Mouse (Mus musculus): ENCODE results near the gene Hnrnpl.

Gene Hnrnpl

GRCm38 (mm10) chr7:28790066-28790806 lies 18.1 kb upstream of the Hnrnpl start:
- DNase-seq (ENCODE audit: low spot score): no peak

DNA sequence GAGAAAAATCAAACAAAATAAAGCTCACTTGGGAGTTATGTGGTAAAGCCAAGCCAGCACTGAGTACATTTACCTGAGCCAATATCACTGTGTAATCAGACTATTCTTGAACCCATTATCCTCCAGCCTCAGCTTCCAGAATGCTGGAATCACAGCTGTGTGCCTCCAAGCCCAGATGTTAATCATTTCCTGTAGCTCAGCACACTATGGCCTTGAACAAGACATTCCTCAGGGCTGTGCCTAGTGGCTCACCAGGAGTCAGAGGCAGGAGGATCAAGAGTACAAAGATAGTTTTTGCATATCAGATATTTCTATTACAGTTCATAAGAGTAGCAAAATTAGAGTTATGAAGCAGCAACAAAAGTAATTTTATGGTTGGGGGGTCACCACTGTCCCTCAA lies 16.6 kb upstream of the Hnrnpl start:
- no peak for DNase-seq (ENCODE audit: low spot score)

DNA sequence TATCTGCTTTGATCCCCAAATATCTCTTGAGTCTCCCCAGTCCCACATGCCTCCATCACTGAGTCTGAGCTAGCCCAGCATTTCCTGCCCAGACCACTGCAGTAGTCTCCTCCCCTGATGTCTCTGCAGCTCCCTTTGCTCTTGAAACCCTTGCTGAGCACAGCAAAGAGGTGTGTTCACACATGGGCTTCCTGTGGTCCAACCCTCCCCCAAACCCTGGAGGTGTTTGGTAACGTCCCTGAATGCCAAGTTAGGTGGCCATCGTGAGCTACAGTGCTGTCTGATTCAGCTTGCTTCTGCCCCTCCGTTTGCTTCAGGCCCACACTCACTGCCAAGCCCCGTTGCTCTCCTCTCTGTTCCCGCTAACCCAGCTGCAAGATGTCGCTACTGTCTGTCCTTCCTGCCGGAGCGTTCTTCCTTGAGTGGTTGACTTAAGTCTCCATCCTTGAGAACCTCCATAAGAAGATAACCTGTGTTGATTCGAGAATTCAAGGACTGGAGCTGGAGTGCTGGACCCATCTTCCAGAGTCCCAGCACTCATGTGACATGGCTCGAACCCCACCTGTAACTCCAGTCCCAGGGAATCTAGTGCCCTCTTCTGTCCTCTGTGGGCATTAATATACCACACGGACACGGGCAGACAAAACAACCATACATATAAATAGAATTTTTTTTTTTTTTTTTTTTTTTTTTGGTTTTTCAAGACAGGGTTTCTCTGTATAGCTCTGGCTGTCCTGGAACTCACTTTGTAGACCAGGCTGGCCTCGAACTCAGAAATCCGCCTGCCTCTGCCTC lies 15.8 kb upstream of the Hnrnpl start:
- DNase-seq (ENCODE audit: low spot score): no peak

DNA sequence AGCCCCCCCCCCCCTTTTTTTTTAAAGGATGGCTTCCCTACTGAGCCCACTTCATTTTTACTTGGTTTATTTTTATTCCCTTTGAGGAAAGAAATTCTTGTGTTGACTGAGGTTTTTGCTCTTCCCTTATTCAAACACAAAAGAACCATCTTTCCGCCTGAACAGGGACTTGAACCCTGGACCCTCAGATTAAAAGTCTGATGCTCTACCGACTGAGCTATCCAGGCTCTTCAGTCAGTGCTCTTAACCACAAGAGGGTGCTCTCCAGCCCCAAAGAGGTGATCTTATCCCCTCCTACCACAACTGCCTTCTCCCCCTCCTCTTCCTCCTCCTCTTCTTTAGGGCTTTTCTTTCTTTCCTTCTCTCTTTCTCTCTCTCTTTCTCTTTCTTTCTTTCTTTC lies 14.5 kb upstream of the Hnrnpl start:
- peak; percentile 58 for DNase-seq (ENCODE audit: low spot score)

GRCm38 (mm10) chr7:28794496-28794895 lies 13.8 kb upstream of the Hnrnpl start:
- DNase-seq (ENCODE audit: low spot score): no peak

DNA sequence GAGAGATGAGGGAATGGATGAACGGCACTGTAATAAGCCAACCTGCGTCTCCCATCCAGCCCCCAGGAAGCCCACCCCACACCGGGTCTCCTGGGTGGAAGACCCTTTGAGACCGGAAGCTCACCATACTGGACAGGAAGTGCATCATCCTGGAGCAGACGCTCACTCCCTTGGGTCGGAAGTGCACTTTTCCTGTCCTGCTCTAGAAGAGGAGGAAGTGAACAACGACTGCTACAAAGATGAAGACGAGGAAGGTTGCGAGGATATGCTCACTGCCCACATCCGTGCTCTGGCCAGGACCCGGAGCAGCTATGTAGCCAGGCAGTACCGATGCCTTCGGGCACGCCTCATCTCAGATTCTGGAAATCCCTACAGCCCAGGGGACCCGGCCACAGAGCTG lies 12.5 kb upstream of the Hnrnpl start:
- no peak for DNase-seq (ENCODE audit: low spot score)

GRCm38 (mm10) chr7:28796562-28796975 lies 11.8 kb upstream of the Hnrnpl start:
- DNase-seq (ENCODE audit: low spot score): peak; percentile 89

- DNase-seq (ENCODE audit: low spot score): no peak
These were observed 8.3 kb upstream of the Hnrnpl start for GRCm38 (mm10) chr7:28799994-28800393.

- DNase-seq (ENCODE audit: low spot score): no peak
These were observed 6.9 kb upstream of the Hnrnpl start for GRCm38 (mm10) chr7:28801451-28801850.

- peak; percentile 87 for DNase-seq (ENCODE audit: low spot score)
These were observed 6.3 kb upstream of the Hnrnpl start for GRCm38 (mm10) chr7:28801901-28802670.

DNA sequence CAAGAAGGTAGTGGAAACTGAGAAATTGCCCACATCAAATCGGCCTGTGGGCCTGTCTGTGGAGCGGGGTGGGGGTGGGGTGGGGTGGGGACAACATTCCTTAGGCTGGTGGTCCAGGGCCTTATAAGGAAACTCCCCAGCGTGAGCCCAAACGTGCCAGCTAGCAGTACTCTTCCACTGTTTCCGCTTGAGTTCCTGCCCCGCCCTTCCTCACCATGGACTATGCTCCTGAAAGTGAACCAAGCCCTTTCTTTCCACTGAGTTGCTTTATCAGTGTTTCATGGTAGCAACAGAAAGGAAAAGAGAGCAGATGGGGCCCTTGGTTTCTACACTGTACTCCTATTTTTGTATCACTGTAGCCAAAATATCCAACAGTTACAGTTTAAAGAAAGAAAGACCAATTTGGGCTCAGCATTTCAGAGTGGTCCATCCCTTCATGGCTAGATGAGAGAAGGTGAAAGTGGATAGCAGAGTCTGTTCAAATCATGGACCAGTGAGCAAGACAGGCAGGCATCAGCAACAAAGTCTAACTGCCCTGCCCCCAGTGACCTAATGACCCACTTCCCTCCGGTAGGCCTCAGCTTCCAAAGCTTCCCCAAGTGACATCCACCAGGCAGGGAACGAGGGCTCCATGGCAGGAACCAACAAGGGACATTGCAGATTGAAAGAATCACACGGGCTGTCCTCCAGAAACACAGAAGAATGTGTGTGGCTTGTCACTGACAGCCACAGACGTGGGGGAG lies 5.3 kb upstream of the Hnrnpl start:
- DNase-seq (ENCODE audit: low spot score): peak; percentile 80

GRCm38 (mm10) chr7:28803756-28804155 lies 4.6 kb upstream of the Hnrnpl start:
- DNase-seq (ENCODE audit: low spot score): no peak

DNA sequence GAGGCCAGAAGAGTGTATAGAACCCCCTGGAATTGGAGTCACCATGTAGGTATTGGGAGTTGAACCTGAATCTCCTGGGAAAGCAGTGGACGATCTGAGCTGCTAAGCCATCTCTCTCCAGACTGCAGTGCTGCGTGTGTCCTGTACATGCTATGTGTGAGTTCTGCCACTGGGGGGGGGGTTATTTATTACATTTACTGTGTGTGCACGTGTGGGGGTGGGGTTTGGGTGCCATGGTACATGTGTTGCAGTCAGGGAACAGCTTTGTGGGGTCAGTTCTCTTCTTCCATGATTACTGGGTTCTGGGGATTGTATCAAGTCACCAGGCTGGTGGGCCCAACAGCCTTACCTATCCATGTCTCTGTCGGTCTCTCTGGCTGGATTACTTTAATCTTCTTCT lies 1.5 kb upstream of the Hnrnpl start:
- DNase-seq (ENCODE audit: low spot score): no peak

- no peak for DNase-seq (ENCODE audit: low spot score)
These were observed 610 bp upstream of the Hnrnpl start for GRCm38 (mm10) chr7:28807641-28808220.

- peak; percentile 95 for DNase-seq (ENCODE audit: low spot score)
These were observed 634 bp downstream of the Hnrnpl start for GRCm38 (mm10) chr7:28808957-28809393.

GRCm38 (mm10) chr7:28809401-28810089 lies 1.2 kb downstream of the Hnrnpl start:
- peak; percentile 43 for DNase-seq (ENCODE audit: low spot score)

- DNase-seq (ENCODE audit: low spot score): peak; percentile 99
These were observed 2.0 kb downstream of the Hnrnpl start for GRCm38 (mm10) chr7:28810107-28811066.

GRCm38 (mm10) chr7:28811228-28811627 lies 2.9 kb downstream of the Hnrnpl start:
- peak; percentile 94 for DNase-seq (ENCODE audit: low spot score)

DNA sequence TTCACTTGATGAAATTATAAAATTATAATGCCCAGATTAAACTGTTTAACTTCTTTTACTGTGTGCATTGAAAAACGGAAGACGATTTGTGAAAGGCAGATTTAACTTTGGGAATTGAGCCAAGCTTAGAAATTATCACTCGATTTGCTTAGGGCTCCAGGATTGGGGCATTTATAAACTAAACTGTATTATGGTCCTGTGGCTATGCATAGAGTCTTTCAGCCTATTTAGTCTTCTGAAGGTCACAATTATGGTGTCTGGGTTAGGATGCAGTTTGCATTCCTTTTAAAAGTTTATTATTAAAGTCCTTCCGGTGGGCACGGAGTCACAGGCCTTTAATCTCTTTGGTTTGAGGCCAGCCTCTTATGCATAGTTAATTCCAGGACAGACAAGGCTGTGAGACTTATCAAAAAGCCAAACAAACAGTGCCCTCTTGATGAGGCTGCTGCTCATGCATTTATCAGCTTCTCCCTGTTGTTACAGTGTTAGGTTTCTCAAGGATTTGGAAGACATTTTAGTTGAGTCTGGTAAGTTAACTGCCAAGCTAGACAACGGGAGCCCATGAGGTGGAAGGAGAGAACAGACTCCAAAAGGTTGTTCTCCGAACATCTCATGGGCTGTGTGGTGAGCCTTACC lies 3.4 kb downstream of the Hnrnpl start:
- no peak for DNase-seq (ENCODE audit: low spot score)

Data from lung, postnatal 25 days (tissue).